Mouse (Mus musculus) CH12.LX (cell line): Measurements from ENCODE around the gene Tle2. TPM values are rescaled to one million over a fixed set of nuclear protein-coding genes. Genes with fewer than 3 reads are reported as not detected.

Source experiments
- DNase-seq: peaks from one replicate; pipeline ENCODE4 v3.0.0-alpha.2; 2013; ENCODE audit errors: extremely low read depth
- H3K27ac ChIP-seq: 2 replicates; pipeline ENCODE4 v1.5.1; 2012; ENCODE audit warnings: low read depth, mild to moderate bottlenecking, control low read depth, moderate library complexity; ENCODE audit not compliant: insufficient read depth
- H3K27me3 ChIP-seq: replicated peaks from 2 replicates; pipeline ENCODE3; 2012; ENCODE audit warnings: inconsistent platforms
- H3K36me3 ChIP-seq, 2 experiments: replicated peaks in 1 of 2; 2 replicates each; pipeline versions ENCODE3 to v1.6.1; 2012; ENCODE audit warnings: inconsistent platforms in 1 of 2, low read length in 1 of 2, mild to moderate bottlenecking in 1 of 2, mixed read lengths in 1 of 2, moderate library complexity in 1 of 2; ENCODE audit not compliant: control insufficient read depth in 1 of 2, insufficient read depth in 1 of 2
- H3K4me1 ChIP-seq, 2 experiments: 2 replicates each; pipeline ENCODE4 v1.6.1; 2012; ENCODE audit warnings: inconsistent platforms in 1 of 2, moderate library complexity in 1 of 2; ENCODE audit not compliant: insufficient read depth in 2 of 2, control insufficient read depth in 1 of 2
- H3K4me2 ChIP-seq: 2 replicates; pipeline ENCODE4 v1.6.1; 2012; ENCODE audit warnings: low read depth, mild to moderate bottlenecking, control low read depth; ENCODE audit not compliant: poor library complexity, insufficient read depth, severe bottlenecking
- H3K4me3 ChIP-seq, 3 experiments: fragments of 150-350 bp in 1 of 3; sonication (generic) in 1 of 3; replicated peaks in 1 of 3; 2 replicates each; pipeline versions ENCODE3 to v1.5.1; 2011 to 2012; ENCODE audit warnings: low read depth in 2 of 3, low read length in 2 of 3, mild to moderate bottlenecking in 2 of 3, moderate library complexity in 2 of 3, control low read depth in 1 of 3, improper control_type of control experiment in 1 of 3, inconsistent platforms in 1 of 3, mixed read lengths in 1 of 3; ENCODE audit not compliant: poor library complexity in 1 of 3
- H3K79me2 ChIP-seq: replicated peaks from 2 replicates; pipeline ENCODE4 v1.6.1; 2012; ENCODE audit warnings: mild to moderate bottlenecking, moderate library complexity; ENCODE audit not compliant: control insufficient read depth, poor library complexity, insufficient read depth, severe bottlenecking; ENCODE audit errors: extremely low read depth
- H3K9ac ChIP-seq: 2 replicates; pipeline ENCODE4 v1.6.1; 2012; ENCODE audit warnings: low read depth, mild to moderate bottlenecking, control low read depth, moderate library complexity; ENCODE audit not compliant: insufficient read depth
- H3K9me3 ChIP-seq: replicated peaks from 2 replicates; pipeline ENCODE3; 2012; ENCODE audit warnings: low read length, inconsistent platforms, mixed read lengths
- BHLHE40 ChIP-seq: IDR thresholded peaks from 2 replicates; pipeline ENCODE4 v1.6.1; 2011; ENCODE audit warnings: mild to moderate bottlenecking, low read depth, low read length, improper control_type of control experiment
- CHD1 ChIP-seq: IDR thresholded peaks from 2 replicates; pipeline ENCODE4 v1.6.1; 2012; ENCODE audit warnings: low read depth, low read length, improper control_type of control experiment, inconsistent platforms
- CTCF ChIP-seq, 2 experiments: IDR thresholded peaks in 1 of 2; conservative IDR thresholded peaks in 1 of 2; 2 replicates each; pipeline ENCODE4 v1.5.1; 2011 to 2012; ENCODE audit warnings: low read depth in 2 of 2, low read length in 2 of 2, improper control_type of control experiment in 1 of 2, inconsistent platforms in 1 of 2, mild to moderate bottlenecking in 1 of 2, moderate library complexity in 1 of 2
- EP300 ChIP-seq: IDR thresholded peaks from 2 replicates; pipeline ENCODE4 v1.6.1; 2011; ENCODE audit warnings: low read length, improper control_type of control experiment
- ETS1 ChIP-seq: conservative IDR thresholded peaks from 2 replicates; pipeline ENCODE4 v1.6.1; 2012; ENCODE audit warnings: low read depth, mild to moderate bottlenecking, inconsistent platforms, low read length, improper control_type of control experiment, moderate library complexity
- GABPA ChIP-seq: IDR thresholded peaks from 2 replicates; pipeline ENCODE4 v1.6.1; 2012; ENCODE audit warnings: low read depth, low read length, improper control_type of control experiment, inconsistent platforms; ENCODE audit not compliant: insufficient replicate concordance
- HCFC1 ChIP-seq: IDR thresholded peaks from 2 replicates; pipeline ENCODE4 v1.6.1; 2012; ENCODE audit warnings: low read depth, mild to moderate bottlenecking, inconsistent platforms, low read length, improper control_type of control experiment
- IRF4 ChIP-seq: IDR thresholded peaks from 2 replicates; pipeline ENCODE4 v1.6.1; 2014; ENCODE audit warnings: low read depth, mild to moderate bottlenecking, inconsistent platforms, low read length, improper control_type of control experiment
- JUN ChIP-seq: IDR thresholded peaks from 2 replicates; pipeline ENCODE4 v1.6.1; 2011; ENCODE audit warnings: low read depth, mild to moderate bottlenecking, low read length, improper control_type of control experiment, moderate library complexity; ENCODE audit not compliant: insufficient read depth
- JUND ChIP-seq: conservative IDR thresholded peaks from 2 replicates; pipeline ENCODE4 v1.6.1; 2011; ENCODE audit warnings: low read depth, low read length, improper control_type of control experiment
- KAT2A ChIP-seq: IDR thresholded peaks from 2 replicates; pipeline ENCODE4 v1.6.1; 2012; ENCODE audit warnings: low read length, improper control_type of control experiment, inconsistent platforms; ENCODE audit not compliant: insufficient replicate concordance
- MAX ChIP-seq: IDR thresholded peaks from 2 replicates; pipeline ENCODE4 v1.6.1; 2011; ENCODE audit warnings: low read length, improper control_type of control experiment
- MAZ ChIP-seq: IDR thresholded peaks from 2 replicates; pipeline ENCODE4 v1.6.1; 2012; ENCODE audit warnings: low read depth, mild to moderate bottlenecking, inconsistent platforms, low read length, improper control_type of control experiment, moderate library complexity
- MEF2A ChIP-seq: IDR thresholded peaks from 2 replicates; pipeline ENCODE4 v1.6.1; 2014; ENCODE audit warnings: low read depth, mild to moderate bottlenecking, inconsistent platforms, low read length, improper control_type of control experiment, borderline replicate concordance
- MYC ChIP-seq: IDR thresholded peaks from 2 replicates; pipeline ENCODE4 v1.6.1; 2011; ENCODE audit warnings: low read depth, mild to moderate bottlenecking, improper control_type of control experiment, low read length
- NELFE ChIP-seq: IDR thresholded peaks from 2 replicates; pipeline ENCODE4 v1.6.1; 2011; ENCODE audit warnings: low read depth, low read length, improper control_type of control experiment
- NRF1 ChIP-seq: IDR thresholded peaks from 2 replicates; pipeline ENCODE4 v1.6.1; 2014; ENCODE audit warnings: low read depth, mild to moderate bottlenecking, inconsistent platforms, low read length, improper control_type of control experiment, moderate library complexity
- PAX5 ChIP-seq: IDR thresholded peaks from 2 replicates; pipeline ENCODE4 v1.6.1; 2012; ENCODE audit warnings: low read length, inconsistent platforms, mixed read lengths
- POLR2A ChIP-seq: IDR thresholded peaks from 2 replicates; pipeline ENCODE4 v1.6.1; 2011; ENCODE audit warnings: low read depth, mild to moderate bottlenecking, improper control_type of control experiment, low read length
- POLR2AphosphoS2 ChIP-seq: IDR thresholded peaks from 2 replicates; pipeline ENCODE4 v1.6.1; 2011; ENCODE audit warnings: low read depth, low read length, improper control_type of control experiment
- RAD21 ChIP-seq: IDR thresholded peaks from 2 replicates; pipeline ENCODE4 v1.6.1; 2011; ENCODE audit warnings: low read depth, mild to moderate bottlenecking, low read length, improper control_type of control experiment, moderate library complexity
- RCOR1 ChIP-seq: conservative IDR thresholded peaks from 2 replicates; pipeline ENCODE4 v1.6.1; 2012; ENCODE audit warnings: low read depth, mild to moderate bottlenecking, inconsistent platforms, low read length, improper control_type of control experiment
- SMC3 ChIP-seq: IDR thresholded peaks from 2 replicates; pipeline ENCODE4 v1.6.1; 2011; ENCODE audit warnings: low read depth, low read length, improper control_type of control experiment
- TCF12 ChIP-seq: IDR thresholded peaks from 2 replicates; pipeline ENCODE4 v1.6.1; 2014; ENCODE audit warnings: low read depth, mild to moderate bottlenecking, inconsistent platforms, low read length, improper control_type of control experiment
- USF1 ChIP-seq: IDR thresholded peaks from 2 replicates; pipeline ENCODE4 v1.6.1; 2014; ENCODE audit warnings: low read depth, mild to moderate bottlenecking, inconsistent platforms, low read length, improper control_type of control experiment
- USF2 ChIP-seq: conservative IDR thresholded peaks from 2 replicates; pipeline ENCODE4 v1.6.1; 2011; ENCODE audit warnings: low read depth, low read length, improper control_type of control experiment
- ZKSCAN1 ChIP-seq: IDR thresholded peaks from 2 replicates; pipeline ENCODE4 v1.6.1; 2012; ENCODE audit warnings: low read depth, inconsistent platforms, low read length, improper control_type of control experiment, borderline replicate concordance
- ZMIZ1 ChIP-seq: IDR thresholded peaks from 2 replicates; pipeline ENCODE4 v1.6.1; 2012; ENCODE audit warnings: low read depth, mild to moderate bottlenecking, inconsistent platforms, low read length, improper control_type of control experiment
- ZNF384 ChIP-seq: IDR thresholded peaks from 2 replicates; pipeline ENCODE4 v1.6.1; 2012; ENCODE audit warnings: low read depth, low read length, improper control_type of control experiment, inconsistent platforms
- dilution Hi-C: fragments of 300-500 bp; cut with MboI; formaldehyde crosslinking; loops from 2 replicates; pipeline ENCODE4 v1.14.3; 2020; ENCODE audit warnings: low sequenced_read_pairs; ENCODE audit not compliant: extremely low pct_unique_long_range_greater_than_20kb, extremely low pct_ligation_motif_present
- in situ Hi-C: fragments of 300-500 bp; cut with MboI; formaldehyde crosslinking; loops from 3 replicates; pipeline ENCODE4 v1.14.3; 2019; ENCODE audit warnings: low sequenced_read_pairs, low pct_ligation_motif_present, low pct_unique_long_range_greater_than_20kb, mixed read lengths
- polyA plus RNA-seq: library from polyadenylated mRNA; unstranded; fragments of >175 nt; gene quantifications from 2 replicates; pipeline ENCODE4 v1.2.1, GENCODE M21; 2012; ENCODE audit warnings: low read depth; ENCODE audit not compliant: insufficient read length
- total RNA-seq, 2 experiments: library from RNA; depleted of rRNA; stranded (reverse); fragments of 300-350 nt in 1 of 2; fragments of >200 nt in 1 of 2; gene quantifications; 2 replicates each; pipeline ENCODE4 v1.2.3; 2012 to 2014

Gene Tle2
- total and polyA plus RNA-seq, 3 experiments = 0.29 to 0.30 TPM; not detected in 1

GRCm38 (mm10) chr10:81623441-81623840, 49.1 kb downstream of the Tle2 start:
- Histone ChIP-seq H3K79me2 (no peaks in the 10 kb centered on the region), H3K9me3 (no peaks in the 10 kb centered on the region), H3K36me3 (peaks cover 19 to 56% of the 10 kb centered on the region in 2 experiments), H3K27ac (no peak overlapping the region), H3K27me3 (no peaks in the 10 kb centered on the region), H3K4me2 (no peak overlapping the region), H3K4me3 (no peak overlapping the region), H3K4me1 (peaks cover 16 to 36% of the 10 kb centered on the region in 2 experiments), H3K9ac (no peak overlapping the region)
- in situ Hi-C loops = no loop called here
- dilution Hi-C loops = no loop called here
- no peak for DNase-seq
- TF ChIP-seq EP300 (no peak), ZNF384 (no peak), USF1 (no peak), PAX5 (no peak), CTCF (conservative IDR thresholded peaks at IDR 0.05 in 1 of 2, IDR thresholded peaks at IDR 0.05 in 1 of 2; ENCODE audit: low read depth in 2 of 2, low read length in 2 of 2) (no peak), POLR2AphosphoS2 (no peak), MEF2A (no peak), JUND (no peak), HCFC1 (no peak), POLR2A (no peak)

GRCm38 (mm10) chr10:81626101-81626993, 52.0 kb downstream of the Tle2 start:
- Histone ChIP-seq H3K4me1 (peaks cover 17 to 36% of the 10 kb centered on the region in 2 experiments), H3K79me2 (no peaks in the 10 kb centered on the region), H3K4me2 (peak overlapping the region; percentile 55), H3K9ac (peak overlapping the region; percentile 86), H3K9me3 (no peaks in the 10 kb centered on the region), H3K27me3 (peaks cover 13% of the 10 kb centered on the region), H3K36me3 (peaks cover 19 to 42% of the 10 kb centered on the region in 2 experiments), H3K4me3 (peak overlapping the region; percentile 69 to 96 (median 78)), H3K27ac (peak overlapping the region; percentile 85)
- in situ Hi-C loops (no loop called here), dilution Hi-C loops (no loop called here)
- DNase-seq = peak; percentile 94
- no peak for TF ChIP-seq ZNF384
- no peak for TF ChIP-seq POLR2AphosphoS2
- TF ChIP-seq MAX = peak; percentile 82
- peak; percentile 28 for TF ChIP-seq TCF12
- TF ChIP-seq ZKSCAN1 = no peak
- TF ChIP-seq GABPA = no peak
- no peak for TF ChIP-seq RCOR1
- TF ChIP-seq CTCF (conservative IDR thresholded peaks at IDR 0.05 in 1 of 2, IDR thresholded peaks at IDR 0.05 in 1 of 2; ENCODE audit: low read depth in 2 of 2, low read length in 2 of 2) = no peak
- no peak for TF ChIP-seq KAT2A
- no peak for TF ChIP-seq SMC3
- no peak; the same call in none of the 2 replicates for TF ChIP-seq ZMIZ1
- TF ChIP-seq JUN = peak; percentile 66
- TF ChIP-seq MAZ = no peak
- peak; percentile 32 for TF ChIP-seq NELFE
- peak; percentile 53 for TF ChIP-seq POLR2A
- peak; percentile 46 for TF ChIP-seq ETS1
- peak; percentile 62 for TF ChIP-seq NRF1
- TF ChIP-seq EP300 = peak; percentile 10; the same call in 1 of the 2 replicates
- peak; percentile 91 for TF ChIP-seq USF1
- peak; percentile 90 for TF ChIP-seq USF2
- TF ChIP-seq BHLHE40 = peak; percentile 73
- peak; percentile 60 for TF ChIP-seq JUND
- no peak for TF ChIP-seq PAX5
- TF ChIP-seq RAD21 = no peak; the same call in 1 of the 2 replicates
- no peak; the same call in none of the 2 replicates for TF ChIP-seq MYC
- no peak for TF ChIP-seq CHD1
- TF ChIP-seq IRF4 = peak; percentile 89
- TF ChIP-seq HCFC1 = peak; percentile 69
